30 mouse cellular contexts compared by ENCODE assay signal in the genomic region with DNA sequence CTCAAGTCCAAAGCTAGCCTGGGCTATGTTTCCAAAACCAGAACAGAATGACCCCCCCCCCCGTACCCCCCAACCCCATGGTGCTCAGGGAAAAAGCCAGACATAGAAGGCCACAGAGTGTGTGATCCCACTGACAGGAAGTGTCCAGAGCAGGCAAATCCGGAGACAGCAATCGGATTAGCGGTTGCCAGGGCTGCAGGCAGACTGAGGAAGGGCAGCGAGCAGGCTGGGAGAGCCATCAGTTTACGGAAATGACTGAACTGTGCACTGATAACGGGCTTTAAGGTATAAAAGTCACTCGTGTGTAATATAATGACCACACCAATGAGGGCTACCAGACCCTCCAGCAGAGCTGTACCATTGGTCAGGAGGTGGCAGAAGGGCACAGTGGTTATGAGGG. TPM values are rescaled to one million over a fixed set of nuclear protein-coding genes. Genes with fewer than 3 reads are reported as not detected.
A peak's percentile ranks its signal among the peaks of the same experiment; 100 is the strongest.
DNase-seq lines count a peak whose midpoint lies in the region; ATAC-seq and TF ChIP-seq lines count a peak whose summit lies in the region.
"Had no signal": no experiment of that assay in that cellular context is flagged by ENCODE, and none has a peak within 500 bp of the region (broad histone marks: within the 10 kb centered on the region; RNA-seq: fewer than 3 reads in every experiment).

No protein-coding gene starts in this region.

- no peaks in the 10 kb centered on the region; the same call in 1 of the 2 replicates for H3K9me3 ChIP-seq in forebrain, embryonic 10.5 days
- no peaks in the 10 kb centered on the region for H3K9me3 ChIP-seq in forebrain, embryonic 16.5 days (ENCODE audit: control insufficient read depth, low read length)
- peaks cover 2% of the 10 kb centered on the region; the same call in 1 of the 2 replicates for H3K9me3 ChIP-seq in kidney, embryonic 14.5 days (ENCODE audit: control insufficient read depth, low read length)
- no peaks in the 10 kb centered on the region for H3K9me3 ChIP-seq in kidney, embryonic 15.5 days (replicated peaks)
- H3K9me3 ChIP-seq in MEL (replicated peaks; ENCODE audit: insufficient read depth, low read length) = no peaks in the 10 kb centered on the region
- no peaks in the 10 kb centered on the region for H3K9me3 ChIP-seq in midbrain, embryonic 13.5 days
- H3K9me3 ChIP-seq: embryonic facial prominence, embryonic 12.5 days; forebrain, embryonic 12.5 days; heart, embryonic 10.5 days; hindbrain, embryonic 15.5 days; limb, embryonic 10.5 days; liver, embryonic 15.5 days; lung, embryonic 15.5 days had no signal

- TF ChIP-seq CTCF in MEL (IDR thresholded peaks at IDR 0.05 in 2 of 3, conservative IDR thresholded peaks at IDR 0.05 in 1 of 3; ENCODE audit: control insufficient read depth in 1 of 3, insufficient read depth in 1 of 3, low read depth in 2 of 3, low read length in 3 of 3, poor library complexity in 1 of 3, severe bottlenecking in 1 of 3) = no peak

- peaks cover 13% of the 10 kb centered on the region for H3K4me1 ChIP-seq in forebrain, embryonic 10.5 days
- H3K4me1 ChIP-seq in forebrain, embryonic 16.5 days (replicated peaks; ENCODE audit: control insufficient read depth, insufficient read depth, low read length) = peaks cover 6% of the 10 kb centered on the region
- H3K4me1 ChIP-seq in kidney, embryonic 14.5 days (ENCODE audit: control insufficient read depth, insufficient read depth, low read length) = no peaks in the 10 kb centered on the region
- no peaks in the 10 kb centered on the region for H3K4me1 ChIP-seq in kidney, embryonic 15.5 days
- H3K4me1 ChIP-seq in MEL (ENCODE audit: control insufficient read depth in 1 of 2, insufficient read depth in 2 of 2, low read length in 2 of 2) = peaks cover 0 to 5% of the 10 kb centered on the region in 2 experiments; a peak in 1 of 4 replicates
- H3K4me1 ChIP-seq in midbrain, embryonic 13.5 days (replicated peaks) = 0 out of 2 replicates have a peak, but pooled peaks cover 6% of the 10 kb centered on the region
- H3K4me1 ChIP-seq: embryonic facial prominence, embryonic 12.5 days; liver, embryonic 15.5 days had no signal

- TF ChIP-seq EP300 in MEL (IDR thresholded peaks at IDR 0.05; ENCODE audit: low read depth in 1 of 2, low read length in 2 of 2) = no peak

- peak overlapping the region; percentile 11; the same call in 1 of the 2 replicates for H3K27ac ChIP-seq in forebrain, embryonic 10.5 days
- no peak overlapping the region for H3K27ac ChIP-seq in forebrain, embryonic 16.5 days (ENCODE audit: low read length)
- H3K27ac ChIP-seq in kidney, embryonic 14.5 days (ENCODE audit: low read depth, low read length) = no peak overlapping the region
- H3K27ac ChIP-seq in kidney, embryonic 15.5 days = no peak overlapping the region
- H3K27ac ChIP-seq in MEL (ENCODE audit: control insufficient read depth, low read depth, low read length) = no peak overlapping the region
- peak overlapping the region; percentile 17 for H3K27ac ChIP-seq in midbrain, embryonic 13.5 days
- H3K27ac ChIP-seq: embryonic facial prominence, embryonic 12.5 days; forebrain, embryonic 12.5 days; gastrocnemius, adult 2 months; heart, embryonic 10.5 days; hindbrain, embryonic 15.5 days; limb, embryonic 10.5 days; liver, embryonic 15.5 days; lung, embryonic 15.5 days had no signal

- no peak for DNase-seq in forebrain, embryonic 10.5 days (ENCODE audit: extremely low spot score, low spot score)
- peak; percentile 34 for DNase-seq in MEL (ENCODE audit: low read depth, low spot score)
- DNase-seq in thymus, adult 18-20 months = no peak
- DNase-seq in adrenal gland, postnatal 14 days = no peak
- DNase-seq: cerebellum, adult 11 months; cerebellum, adult 9-11 months; heart, postnatal 36 days; kidney, adult 11 months; kidney, postnatal 14 days; liver; lung, postnatal 4 days; right cerebral cortex, postnatal 25 days; spleen, adult 18-20 months; thymus, adult 2 months; thymus, postnatal 4 days had no signal

- peaks cover 5% of the 10 kb centered on the region for H3K27me3 ChIP-seq in forebrain, embryonic 10.5 days (ENCODE audit: poor library complexity, severe bottlenecking)
- H3K27me3 ChIP-seq in forebrain, embryonic 16.5 days (replicated peaks; ENCODE audit: control insufficient read depth, insufficient read depth, low read length) = peaks cover 3% of the 10 kb centered on the region; the same call in 1 of the 2 replicates
- no peaks in the 10 kb centered on the region for H3K27me3 ChIP-seq in kidney, embryonic 14.5 days (ENCODE audit: control insufficient read depth, insufficient read depth, low read length)
- no peaks in the 10 kb centered on the region for H3K27me3 ChIP-seq in kidney, embryonic 15.5 days
- H3K27me3 ChIP-seq in MEL (ENCODE audit: control insufficient read depth in 1 of 2, insufficient read depth in 2 of 2, low read length in 2 of 2) = no peaks in the 10 kb centered on the region
- H3K27me3 ChIP-seq in midbrain, embryonic 13.5 days = 0 out of 2 replicates have a peak, but pooled peaks cover 3% of the 10 kb centered on the region
- H3K27me3 ChIP-seq: embryonic facial prominence, embryonic 12.5 days; hindbrain, embryonic 15.5 days; lung, embryonic 15.5 days had no signal

- TF ChIP-seq RAD21 in MEL (IDR thresholded peaks at IDR 0.05; ENCODE audit: low read depth, low read length) = no peak

- no peak for ATAC-seq in forebrain, embryonic 16.5 days
- 0 out of 2 replicates have a peak, but pooled peaks have one; percentile 45 for ATAC-seq in kidney, embryonic 14.5 days (ENCODE audit: low FRiP score, low TSS enrichment)
- no peak; the same call in 1 of the 2 replicates for ATAC-seq in kidney, embryonic 15.5 days (replicated peaks; ENCODE audit: low FRiP score)
- ATAC-seq in midbrain, embryonic 13.5 days = peak; percentile 48; the same call in 1 of the 2 replicates

- no peak overlapping the region for H3K9ac ChIP-seq in forebrain, embryonic 16.5 days (replicated peaks; ENCODE audit: low read depth, low read length)
- H3K9ac ChIP-seq in kidney, embryonic 14.5 days (ENCODE audit: low read depth, low read length) = no peak overlapping the region
- H3K9ac ChIP-seq in kidney, embryonic 15.5 days = no peak overlapping the region
- no peak overlapping the region for H3K9ac ChIP-seq in MEL (ENCODE audit: control insufficient read depth, low read depth, low read length, poor library complexity, severe bottlenecking)
- no peak overlapping the region for H3K9ac ChIP-seq in midbrain, embryonic 13.5 days (replicated peaks)
- H3K9ac ChIP-seq: embryonic facial prominence, embryonic 12.5 days; forebrain, embryonic 12.5 days; hindbrain, embryonic 15.5 days; liver, embryonic 15.5 days; lung, embryonic 15.5 days had no signal

- TF ChIP-seq POLR2A in MEL (IDR thresholded peaks at IDR 0.05; ENCODE audit: control insufficient read depth in 1 of 2, insufficient read depth in 1 of 2, low read depth in 1 of 2, low read length in 2 of 2, poor library complexity in 1 of 2) = no peak

- WGBS in forebrain, embryonic 10.5 days = 34% methylated on average over 8 of the region's 8 CpGs
- WGBS in forebrain, embryonic 16.5 days = 20% methylated on average over 8 of the region's 8 CpGs
- WGBS in kidney, embryonic 14.5 days = 32% methylated on average over 8 of the region's 8 CpGs
- 36% methylated on average over 8 of the region's 8 CpGs for WGBS in kidney, embryonic 15.5 days
- WGBS in midbrain, embryonic 13.5 days = 12% methylated on average over 8 of the region's 8 CpGs

- H3K4me2 ChIP-seq in forebrain, embryonic 16.5 days (ENCODE audit: low read length) = no peak overlapping the region
- no peak overlapping the region for H3K4me2 ChIP-seq in kidney, embryonic 14.5 days (replicated peaks; ENCODE audit: low read depth, low read length)
- no peak overlapping the region for H3K4me2 ChIP-seq in kidney, embryonic 15.5 days
- H3K4me2 ChIP-seq in midbrain, embryonic 13.5 days (replicated peaks) = 0 out of 2 replicates have a peak overlapping the region, but pooled peaks have one; percentile 11
- H3K4me2 ChIP-seq: embryonic facial prominence, embryonic 12.5 days; forebrain, embryonic 12.5 days; hindbrain, embryonic 15.5 days; liver, embryonic 15.5 days; lung, embryonic 15.5 days had no signal

- H3K36me3 ChIP-seq in forebrain, embryonic 10.5 days (replicated peaks) = no peaks in the 10 kb centered on the region
- H3K36me3 ChIP-seq in forebrain, embryonic 16.5 days (ENCODE audit: control insufficient read depth, insufficient read depth) = no peaks in the 10 kb centered on the region
- no peaks in the 10 kb centered on the region for H3K36me3 ChIP-seq in kidney, embryonic 14.5 days (ENCODE audit: control insufficient read depth, insufficient read depth, low read length)
- H3K36me3 ChIP-seq in kidney, embryonic 15.5 days = no peaks in the 10 kb centered on the region
- no peaks in the 10 kb centered on the region for H3K36me3 ChIP-seq in MEL (ENCODE audit: control insufficient read depth in 1 of 2, insufficient read depth in 2 of 2, low read length in 2 of 2)
- H3K36me3 ChIP-seq in midbrain, embryonic 13.5 days = no peaks in the 10 kb centered on the region
- H3K36me3 ChIP-seq: embryonic facial prominence, embryonic 12.5 days; forebrain, embryonic 12.5 days; heart, embryonic 10.5 days; hindbrain, embryonic 15.5 days; limb, embryonic 10.5 days; liver, embryonic 15.5 days; lung, embryonic 15.5 days had no signal

- H3K4me3 ChIP-seq in forebrain, embryonic 10.5 days = no peak overlapping the region
- H3K4me3 ChIP-seq in forebrain, embryonic 16.5 days (replicated peaks; ENCODE audit: low read length) = no peak overlapping the region
- H3K4me3 ChIP-seq in kidney, embryonic 14.5 days (ENCODE audit: low read length) = no peak overlapping the region
- H3K4me3 ChIP-seq in kidney, embryonic 15.5 days (replicated peaks) = no peak overlapping the region
- H3K4me3 ChIP-seq in MEL (ENCODE audit: control insufficient read depth in 1 of 2, insufficient read depth in 1 of 2, low read depth in 2 of 2, low read length in 2 of 2) = no peak overlapping the region
- H3K4me3 ChIP-seq in midbrain, embryonic 13.5 days (replicated peaks) = no peak overlapping the region
- H3K4me3 ChIP-seq: embryonic facial prominence, embryonic 12.5 days; forebrain, embryonic 12.5 days; gastrocnemius, adult 2 months; heart, embryonic 10.5 days; hindbrain, embryonic 15.5 days; limb, embryonic 10.5 days; liver, embryonic 15.5 days; lung, embryonic 15.5 days had no signal

- no peaks in the 10 kb centered on the region for H3K79me2 ChIP-seq in MEL (ENCODE audit: control insufficient read depth, insufficient read depth, low read length, poor library complexity)

RNA-seq across cellular contexts. Expression of a gene that starts 6.2 kb away (rescaled TPM):
- polyA plus RNA-seq in forebrain, embryonic 10.5 days (2016; fragmentation: Nextera tagmentation; extraction: Ambion mirVana) = 2.3 and 2.8 TPM in 2 replicates
- 8.4 and 11.0 TPM in 2 replicates for polyA plus RNA-seq in forebrain, embryonic 16.5 days (2015; fragmentation: Nextera tagmentation; extraction: Ambion mirVana)
- 2.0 and 2.6 TPM in 2 replicates for polyA plus RNA-seq in kidney, embryonic 14.5 days (2014; fragmentation: Nextera tagmentation; extraction: Ambion mirVana)
- 3.0 and 4.0 TPM in 2 replicates for polyA plus RNA-seq in kidney, embryonic 15.5 days (2015; fragmentation: Nextera tagmentation; extraction: Ambion mirVana)
- total RNA-seq in MEL (2012; rRNA removed) = 2.0 and 2.3 TPM in 2 replicates
- 1 to 10 TPM in 1 of 2 experiments, not detected in 1; 2.1 TPM for polyA plus RNA-seq in MEL (2012; ENCODE audit: insufficient read depth in 1 of 2, insufficient read length in 2 of 2, low read depth in 1 of 2, low replicate concordance in 2 of 2, missing spikeins in 1 of 2)
- polyA plus RNA-seq in midbrain, embryonic 13.5 days (2015; fragmentation: Nextera tagmentation; extraction: Ambion mirVana) = 6.0 and 8.3 TPM in 2 replicates
- total RNA-seq in adrenal gland, postnatal 14 days (2021) = 27.8 and 31.6 TPM in 2 replicates
- total RNA-seq: monocyte, adult 5-6 weeks; neutrophil, adult 5-6 weeks had no signal

RNA-seq across cellular contexts. Expression of a gene that starts 26.6 kb away (rescaled TPM):
- 3.2 and 4.0 TPM in 2 replicates for polyA plus RNA-seq in forebrain, embryonic 10.5 days (2016; fragmentation: Nextera tagmentation; extraction: Ambion mirVana)
- polyA plus RNA-seq in forebrain, embryonic 16.5 days (2015; fragmentation: Nextera tagmentation; extraction: Ambion mirVana) = 5.5 and 9.6 TPM in 2 replicates
- polyA plus RNA-seq in kidney, embryonic 14.5 days (2014; fragmentation: Nextera tagmentation; extraction: Ambion mirVana) = 3.6 and 3.7 TPM in 2 replicates
- polyA plus RNA-seq in kidney, embryonic 15.5 days (2015; fragmentation: Nextera tagmentation; extraction: Ambion mirVana) = 2.8 and 3.0 TPM in 2 replicates
- 0.54 TPM in 1 of 2 replicates, not detected in the other for total RNA-seq in MEL (2012; rRNA removed)
- polyA plus RNA-seq in MEL (2012; ENCODE audit: insufficient read depth in 1 of 2, insufficient read length in 2 of 2, low read depth in 1 of 2, low replicate concordance in 2 of 2, missing spikeins in 1 of 2) = under 1 TPM in 1 of 2 experiments, not detected in 1; 0.21 TPM
- polyA plus RNA-seq in midbrain, embryonic 13.5 days (2015; fragmentation: Nextera tagmentation; extraction: Ambion mirVana) = 5.2 and 5.3 TPM in 2 replicates
- 0.64 TPM in 1 of 2 replicates, not detected in the other for total RNA-seq in adrenal gland, postnatal 14 days (2021)
- total RNA-seq: gastrocnemius, adult 2 months; gastrocnemius, postnatal 4 days; monocyte, adult 5-6 weeks; neutrophil, adult 5-6 weeks had no signal

RNA-seq across cellular contexts. Expression of a gene that starts 26.8 kb away (rescaled TPM):
- 865 and 885 TPM in 2 replicates for polyA plus RNA-seq in forebrain, embryonic 10.5 days (2016; fragmentation: Nextera tagmentation; extraction: Ambion mirVana)
- 935 and 953 TPM in 2 replicates for polyA plus RNA-seq in forebrain, embryonic 16.5 days (2015; fragmentation: Nextera tagmentation; extraction: Ambion mirVana)
- polyA plus RNA-seq in kidney, embryonic 14.5 days (2014; fragmentation: Nextera tagmentation; extraction: Ambion mirVana) = 968 and 1,059 TPM in 2 replicates
- 1,138 and 1,220 TPM in 2 replicates for polyA plus RNA-seq in kidney, embryonic 15.5 days (2015; fragmentation: Nextera tagmentation; extraction: Ambion mirVana)
- 1,299 and 1,431 TPM in 2 replicates for total RNA-seq in MEL (2012; rRNA removed)
- 1,000 to 10,000 TPM; 1,011 to 2,173 TPM for polyA plus RNA-seq in MEL (2012; ENCODE audit: insufficient read depth in 1 of 2, insufficient read length in 2 of 2, low read depth in 1 of 2, low replicate concordance in 2 of 2, missing spikeins in 1 of 2)
- polyA plus RNA-seq in midbrain, embryonic 13.5 days (2015; fragmentation: Nextera tagmentation; extraction: Ambion mirVana) = 1,057 and 1,066 TPM in 2 replicates
- 2,387 and 2,670 TPM in 2 replicates for total RNA-seq in adrenal gland, postnatal 14 days (2021)

RNA-seq across cellular contexts. Expression of a gene that starts 27.1 kb away (rescaled TPM):
- 379 and 400 TPM in 2 replicates for polyA plus RNA-seq in forebrain, embryonic 10.5 days (2016; fragmentation: Nextera tagmentation; extraction: Ambion mirVana)
- polyA plus RNA-seq in forebrain, embryonic 16.5 days (2015; fragmentation: Nextera tagmentation; extraction: Ambion mirVana) = 145 and 148 TPM in 2 replicates
- polyA plus RNA-seq in kidney, embryonic 14.5 days (2014; fragmentation: Nextera tagmentation; extraction: Ambion mirVana) = 297 and 328 TPM in 2 replicates
- polyA plus RNA-seq in kidney, embryonic 15.5 days (2015; fragmentation: Nextera tagmentation; extraction: Ambion mirVana) = 250 and 266 TPM in 2 replicates
- total RNA-seq in MEL (2012; rRNA removed) = 180 and 187 TPM in 2 replicates
- polyA plus RNA-seq in MEL (2012; ENCODE audit: insufficient read depth in 1 of 2, insufficient read length in 2 of 2, low read depth in 1 of 2, low replicate concordance in 2 of 2, missing spikeins in 1 of 2) = 100 to 1,000 TPM in 1 of 2 experiments, not detected in 1; 269 TPM
- 161 and 180 TPM in 2 replicates for polyA plus RNA-seq in midbrain, embryonic 13.5 days (2015; fragmentation: Nextera tagmentation; extraction: Ambion mirVana)
- 106 and 116 TPM in 2 replicates for total RNA-seq in adrenal gland, postnatal 14 days (2021)

RNA-seq across cellular contexts. Expression of a gene that starts 52.1 kb away (rescaled TPM):
- 154 and 158 TPM in 2 replicates for polyA plus RNA-seq in forebrain, embryonic 10.5 days (2016; fragmentation: Nextera tagmentation; extraction: Ambion mirVana)
- 23.1 and 24.3 TPM in 2 replicates for polyA plus RNA-seq in forebrain, embryonic 16.5 days (2015; fragmentation: Nextera tagmentation; extraction: Ambion mirVana)
- polyA plus RNA-seq in kidney, embryonic 14.5 days (2014; fragmentation: Nextera tagmentation; extraction: Ambion mirVana) = 118 and 145 TPM in 2 replicates
- 107 and 110 TPM in 2 replicates for polyA plus RNA-seq in kidney, embryonic 15.5 days (2015; fragmentation: Nextera tagmentation; extraction: Ambion mirVana)
- 46.1 and 49.3 TPM in 2 replicates for total RNA-seq in MEL (2012; rRNA removed)
- polyA plus RNA-seq in MEL (2012; ENCODE audit: insufficient read depth in 1 of 2, insufficient read length in 2 of 2, low read depth in 1 of 2, low replicate concordance in 2 of 2, missing spikeins in 1 of 2) = 100 to 1,000 TPM in 1 of 2 experiments, 10 to 100 TPM in 1; 39.6 to 150 TPM
- polyA plus RNA-seq in midbrain, embryonic 13.5 days (2015; fragmentation: Nextera tagmentation; extraction: Ambion mirVana) = 36.7 and 37.9 TPM in 2 replicates
- total RNA-seq in adrenal gland, postnatal 14 days (2021) = 10.3 and 15.5 TPM in 2 replicates

Comparison
In these comparisons a context has a peak if more than half of its experiments do, and no peak if none do; other contexts are left out.
1. H3K27ac ChIP-seq: peak in forebrain, embryonic 10.5 days (single experiment) and midbrain, embryonic 13.5 days (single experiment); none in forebrain, embryonic 16.5 days (single experiment), kidney, embryonic 14.5 days (single experiment), kidney, embryonic 15.5 days (single experiment) and MEL (single experiment).
2. ATAC-seq: peak in kidney, embryonic 14.5 days (single experiment) and midbrain, embryonic 13.5 days (single experiment); none in forebrain, embryonic 16.5 days (single experiment) and kidney, embryonic 15.5 days (single experiment).